Comparison of ENCODE assay signal across 22 mouse cellular contexts in the genomic region with DNA sequence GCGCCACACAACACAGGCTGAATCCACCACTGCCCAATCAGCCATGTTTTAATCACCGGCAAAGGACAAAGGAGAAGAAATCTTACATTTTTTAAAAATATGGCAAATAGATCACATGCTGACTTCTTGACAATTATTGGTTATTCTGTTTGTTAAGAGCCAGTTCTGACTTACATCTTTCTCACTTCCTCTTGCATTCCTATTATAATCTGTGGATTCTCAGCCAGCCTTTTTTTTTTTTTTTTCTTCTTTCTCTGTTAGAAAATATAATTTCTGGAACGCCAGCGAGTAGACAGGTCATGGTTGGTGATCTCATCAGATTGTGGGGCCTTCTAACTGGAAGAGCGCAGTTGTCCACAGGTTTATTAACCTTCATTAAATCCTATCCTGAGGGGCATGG. TPM values are rescaled to one million over a fixed set of nuclear protein-coding genes. Genes with fewer than 3 reads are reported as not detected.
DNase-seq lines count a peak whose midpoint lies in the region; TF ChIP-seq lines count a peak whose summit lies in the region.
"Had no signal": no experiment of that assay in that cellular context is flagged by ENCODE, and none has a peak within 500 bp of the region (broad histone marks: within the 10 kb centered on the region; RNA-seq: fewer than 3 reads in every experiment).

No protein-coding gene starts in this region.

- H3K9me3 ChIP-seq in CH12.LX (replicated peaks; ENCODE audit: low read length) (no peaks in the 10 kb centered on the region), MEL (replicated peaks; ENCODE audit: insufficient read depth, low read length) (no peaks in the 10 kb centered on the region)
- H3K9me3 ChIP-seq: G1E had no signal

- H3K4me3 ChIP-seq in CH12.LX (replicated peaks in 1 of 3; ENCODE audit: low read depth in 2 of 3, low read length in 2 of 3, poor library complexity in 1 of 3) (no peak overlapping the region), MEL (ENCODE audit: control insufficient read depth in 1 of 2, insufficient read depth in 1 of 2, low read depth in 2 of 2, low read length in 2 of 2) (no peak overlapping the region)

- in situ Hi-C loops in CH12.LX (cut with MboI; ENCODE audit: low pct_ligation_motif_present, low pct_unique_long_range_greater_than_20kb, low sequenced_read_pairs): loop anchor here (25.0 kb wide), 1 partner anchor 511 kb away; no protein-coding TSS in a partner anchor

- H3K79me2 ChIP-seq in CH12.LX (replicated peaks; ENCODE audit: control insufficient read depth, extremely low read depth, insufficient read depth, poor library complexity, severe bottlenecking) (peaks cover 50% of the 10 kb centered on the region), MEL (ENCODE audit: control insufficient read depth, insufficient read depth, low read length, poor library complexity) (no peaks in the 10 kb centered on the region)

- peaks cover 37 to 40% of the 10 kb centered on the region in 2 experiments for H3K36me3 ChIP-seq in CH12.LX (replicated peaks in 1 of 2; ENCODE audit: control insufficient read depth in 1 of 2, insufficient read depth in 1 of 2, low read length in 1 of 2)
- H3K36me3 ChIP-seq in MEL (ENCODE audit: control insufficient read depth in 1 of 2, insufficient read depth in 2 of 2, low read length in 2 of 2): 0 out of 4 replicates have a peak, but pooled peaks cover 0 to 1% of the 10 kb centered on the region in 2 experiments

- H3K27ac ChIP-seq in CH12.LX (ENCODE audit: insufficient read depth, low read depth) (peak overlapping the region; percentile 88), MEL (ENCODE audit: control insufficient read depth, low read depth, low read length) (no peak overlapping the region)

- TF ChIP-seq RAD21 in CH12.LX (IDR thresholded peaks at IDR 0.05; ENCODE audit: low read depth, low read length) (no peak), MEL (IDR thresholded peaks at IDR 0.05; ENCODE audit: low read depth, low read length) (no peak)

- no peak for TF ChIP-seq POLR2A in CH12.LX (IDR thresholded peaks at IDR 0.05; ENCODE audit: low read depth, low read length)
- no peak for TF ChIP-seq POLR2A in MEL (IDR thresholded peaks at IDR 0.05; ENCODE audit: control insufficient read depth in 1 of 2, insufficient read depth in 1 of 2, low read depth in 1 of 2, low read length in 2 of 2, poor library complexity in 1 of 2)

- peaks cover 32 to 88% of the 10 kb centered on the region in 2 experiments for H3K4me1 ChIP-seq in CH12.LX (ENCODE audit: control insufficient read depth in 1 of 2, insufficient read depth in 2 of 2)
- H3K4me1 ChIP-seq in MEL (ENCODE audit: control insufficient read depth in 1 of 2, insufficient read depth in 2 of 2, low read length in 2 of 2): no peaks in the 10 kb centered on the region

- peak overlapping the region; percentile 63 for H3K4me2 ChIP-seq in CH12.LX (ENCODE audit: insufficient read depth, low read depth, poor library complexity, severe bottlenecking)

- TF ChIP-seq EP300 in CH12.LX (IDR thresholded peaks at IDR 0.05; ENCODE audit: low read length): no peak; the same call in none of the 2 replicates
- TF ChIP-seq EP300 in MEL (IDR thresholded peaks at IDR 0.05; ENCODE audit: low read depth in 1 of 2, low read length in 2 of 2): no peak

- dilution Hi-C loops in CH12.LX (cut with MboI; ENCODE audit: extremely low pct_ligation_motif_present, extremely low pct_unique_long_range_greater_than_20kb, low sequenced_read_pairs): no loop called here

- DNase-seq in CH12.LX (ENCODE audit: extremely low read depth) (no peak), MEL (ENCODE audit: low read depth, low spot score) (no peak)
- DNase-seq in thymus, postnatal 36 days: no peak
- no peak for DNase-seq in cerebellum, adult 9-11 months
- DNase-seq: adrenal gland, adult 2 months; adrenal gland, adult 8-10 months; adrenal gland, postnatal 10 days; adrenal gland, postnatal 14 days; adrenal gland, postnatal 25 days; adrenal gland, postnatal 36 days; B cell, adult 2 months; cerebellum, adult 11 months; cerebellum, adult 11-12 months; cerebellum, adult 18-20 months; cerebellum, adult 2 months; cerebellum, adult 8-10 months had no signal

- TF ChIP-seq CTCF in CH12.LX (conservative IDR thresholded peaks at IDR 0.05 in 1 of 2, IDR thresholded peaks at IDR 0.05 in 1 of 2; ENCODE audit: low read depth in 2 of 2, low read length in 2 of 2) (no peak), MEL (IDR thresholded peaks at IDR 0.05 in 2 of 3, conservative IDR thresholded peaks at IDR 0.05 in 1 of 3; ENCODE audit: control insufficient read depth in 1 of 3, insufficient read depth in 1 of 3, low read depth in 2 of 3, low read length in 3 of 3, poor library complexity in 1 of 3, severe bottlenecking in 1 of 3) (no peak)

- H3K9ac ChIP-seq in CH12.LX (ENCODE audit: insufficient read depth, low read depth): peak overlapping the region; percentile 37; the same call in 1 of the 2 replicates
- H3K9ac ChIP-seq in MEL (ENCODE audit: control insufficient read depth, low read depth, low read length, poor library complexity, severe bottlenecking): no peak overlapping the region

- H3K27me3 ChIP-seq in CH12.LX (replicated peaks) (no peaks in the 10 kb centered on the region), MEL (ENCODE audit: control insufficient read depth in 1 of 2, insufficient read depth in 2 of 2, low read length in 2 of 2) (no peaks in the 10 kb centered on the region)
- H3K27me3 ChIP-seq: Patski had no signal

TF ChIP-seq in CH12.LX, 34 proteins besides CTCF, POLR2A, EP300 and RAD21 (continues in another document):
- TF ChIP-seq USF1 (IDR thresholded peaks at IDR 0.05; ENCODE audit: low read depth, low read length) (no peak), MAFK (IDR thresholded peaks at IDR 0.05; ENCODE audit: insufficient replicate concordance, low read length) (no peak), MYC (IDR thresholded peaks at IDR 0.05; ENCODE audit: low read depth, low read length) (0 out of 2 replicates have a peak, but pooled peaks have one; percentile 21), ZC3H11A (IDR thresholded peaks at IDR 0.05; ENCODE audit: low read depth, low read length) (no peak), KAT2A (IDR thresholded peaks at IDR 0.05; ENCODE audit: insufficient replicate concordance, low read length) (no peak), NELFE (IDR thresholded peaks at IDR 0.05; ENCODE audit: low read depth, low read length) (no peak), PAX5 (IDR thresholded peaks at IDR 0.05; ENCODE audit: low read length) (no peak), CHD1 (IDR thresholded peaks at IDR 0.05; ENCODE audit: low read depth, low read length) (peak; percentile 86; the same call in 1 of the 2 replicates), MEF2A (IDR thresholded peaks at IDR 0.05; ENCODE audit: borderline replicate concordance, low read depth, low read length) (no peak), POLR2AphosphoS2 (IDR thresholded peaks at IDR 0.05; ENCODE audit: low read depth, low read length) (no peak), MAX (IDR thresholded peaks at IDR 0.05; ENCODE audit: low read length) (no peak), IRF4 (IDR thresholded peaks at IDR 0.05; ENCODE audit: low read depth, low read length) (peak; percentile 38; the same call in 1 of the 2 replicates), RCOR1 (conservative IDR thresholded peaks at IDR 0.05; ENCODE audit: low read depth, low read length) (no peak), MXI1 (IDR thresholded peaks at IDR 0.05; ENCODE audit: low read depth, low read length) (no peak), USF2 (conservative IDR thresholded peaks at IDR 0.05; ENCODE audit: low read depth, low read length) (no peak), ETS1 (conservative IDR thresholded peaks at IDR 0.05; ENCODE audit: low read depth, low read length) (peak; percentile 36)

TF ChIP-seq in MEL, 35 proteins besides CTCF, POLR2A, EP300 and RAD21:
- TF ChIP-seq MEF2A (IDR thresholded peaks at IDR 0.05; ENCODE audit: extremely low read depth, insufficient replicate concordance, low read depth, low read length, poor library complexity, severe bottlenecking): no peak
- TF ChIP-seq ZNF384 (IDR thresholded peaks at IDR 0.05; ENCODE audit: low read depth, low read length): peak; percentile 35; the same call in 1 of the 2 replicates

RNA-seq across cellular contexts. Expression of a gene that starts 18.9 kb away (rescaled TPM):
- total RNA-seq in CH12.LX (2012; rRNA removed): 125 and 140 TPM in 2 replicates
- 119 and 142 TPM in 2 replicates for total RNA-seq in CH12.LX (2014; rRNA removed)
- 99.0 and 104 TPM in 2 replicates for polyA plus RNA-seq in CH12.LX (2012; ENCODE audit: insufficient read length, low read depth)
- total RNA-seq in MEL (2012; rRNA removed): 17.6 and 20.4 TPM in 2 replicates
- 10 to 100 TPM; 22.5 to 58.1 TPM for polyA plus RNA-seq in MEL (2012; ENCODE audit: insufficient read depth in 1 of 2, insufficient read length in 2 of 2, low read depth in 1 of 2, low replicate concordance in 2 of 2, missing spikeins in 1 of 2)

RNA-seq across cellular contexts. Expression of a gene that starts 36.3 kb away (rescaled TPM):
- not detected in 2 replicates for total RNA-seq in CH12.LX (2012; rRNA removed)
- not detected in 2 replicates for total RNA-seq in CH12.LX (2014; rRNA removed)
- 0.11 TPM in 1 of 2 replicates, not detected in the other for polyA plus RNA-seq in CH12.LX (2012; ENCODE audit: insufficient read length, low read depth)
- not detected in 2 replicates for total RNA-seq in MEL (2012; rRNA removed)
- under 1 TPM in 1 of 2 experiments, not detected in 1; 0.08 TPM for polyA plus RNA-seq in MEL (2012; ENCODE audit: insufficient read depth in 1 of 2, insufficient read length in 2 of 2, low read depth in 1 of 2, low replicate concordance in 2 of 2, missing spikeins in 1 of 2)
- total RNA-seq: adrenal gland, postnatal 14 days; adrenal gland, postnatal 25 days; adrenal gland, postnatal 4 days; ES-E14; G1E had no signal
- polyA plus RNA-seq: activated CD4-positive, CD25-positive, alpha-beta regulatory T cell, adult 4 months; adrenal gland, adult 2 months; CD4-positive, CD25-positive, alpha-beta regulatory T cell, adult 4 months; G1E had no signal
